ENCODE assay signal across 10 mouse cellular contexts in the genomic region with DNA sequence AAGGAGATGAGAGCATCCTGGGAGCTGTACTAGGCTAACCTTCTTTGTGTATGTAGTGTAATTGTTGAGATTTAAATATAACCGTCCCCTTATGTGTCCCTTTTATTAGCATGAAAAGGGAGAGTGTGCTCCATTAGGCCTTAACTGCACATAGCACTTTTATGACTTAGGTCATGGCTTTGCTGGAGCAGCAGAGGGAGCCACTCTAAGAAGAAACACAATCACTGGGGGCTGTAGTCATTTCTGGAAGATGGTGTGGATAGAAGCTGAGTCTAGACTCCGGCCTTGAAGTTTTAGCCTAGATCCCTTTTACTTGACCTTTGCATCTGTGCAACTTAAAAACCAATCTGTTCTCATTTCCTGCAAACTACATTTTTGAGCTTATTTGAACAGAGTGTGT. TPM values are rescaled to one million over a fixed set of nuclear protein-coding genes. Genes with fewer than 3 reads are reported as not detected.
A peak's percentile ranks its signal among the peaks of the same experiment; 100 is the strongest.
DNase-seq lines count a peak whose midpoint lies in the region; ATAC-seq and TF ChIP-seq lines count a peak whose summit lies in the region.
"Had no signal": no experiment of that assay in that cellular context is flagged by ENCODE, and none has a peak within 500 bp of the region (broad histone marks: within the 10 kb centered on the region; RNA-seq: fewer than 3 reads in every experiment).

No protein-coding gene starts in this region.

- peaks cover 13% of the 10 kb centered on the region; the same call in 1 of the 2 replicates for H3K4me1 ChIP-seq in cerebellum, adult 2 months (ENCODE audit: control insufficient read depth, insufficient read depth, low read length)
- peaks cover 9% of the 10 kb centered on the region for H3K4me1 ChIP-seq in midbrain, embryonic 16.5 days (ENCODE audit: control insufficient read depth, insufficient read depth, low read length)

- H3K9ac ChIP-seq in midbrain, embryonic 16.5 days (ENCODE audit: low read depth, low read length), result no peak overlapping the region
- H3K9ac ChIP-seq: forebrain, embryonic 13.5 days had no signal

- no peaks in the 10 kb centered on the region for H3K27me3 ChIP-seq in cerebellum, adult 2 months (ENCODE audit: control insufficient read depth, insufficient read depth, low read length)
- H3K27me3 ChIP-seq in midbrain, embryonic 16.5 days (ENCODE audit: control insufficient read depth, insufficient read depth, low read depth, low read length), result no peaks in the 10 kb centered on the region

- ATAC-seq in cerebellum, adult (ENCODE audit: insufficient number of reproducible peaks, low FRiP score, low TSS enrichment), result no peak
- ATAC-seq in midbrain, embryonic 16.5 days, result no peak
- ATAC-seq: forebrain, embryonic 13.5 days had no signal

- H3K9me3 ChIP-seq in midbrain, embryonic 16.5 days (replicated peaks; ENCODE audit: control insufficient read depth, low read length, poor library complexity, severe bottlenecking), result no peaks in the 10 kb centered on the region
- H3K9me3 ChIP-seq: forebrain, embryonic 13.5 days had no signal

- TF ChIP-seq POLR2A in cerebellum, adult 2 months (IDR thresholded peaks at IDR 0.05; ENCODE audit: borderline replicate concordance, insufficient read depth, low read length), result no peak

- no peak overlapping the region for H3K27ac ChIP-seq in cerebellum, adult 2 months (ENCODE audit: insufficient read depth, low read length)
- H3K27ac ChIP-seq in left cerebral cortex, adult 2 months, result no peak overlapping the region
- no peak overlapping the region for H3K27ac ChIP-seq in midbrain, embryonic 16.5 days (ENCODE audit: low read length)
- H3K27ac ChIP-seq: forebrain, embryonic 13.5 days had no signal

- TF ChIP-seq CTCF in cerebellum, adult 2 months (IDR thresholded peaks at IDR 0.05; ENCODE audit: borderline replicate concordance, insufficient read depth, low read depth, low read length), result peak; percentile 47; the same call in 1 of the 2 replicates
- TF ChIP-seq CTCF in left cerebral cortex, adult 2 months (IDR thresholded peaks at IDR 0.05), result peak; percentile 60

- intact Hi-C loops in left cerebral cortex, adult 2 months (cut with DNase I), result loop anchor here (10.0 kb wide), 1 partner anchor 145 kb away; no protein-coding TSS in a partner anchor

- peak overlapping the region; percentile 43 for H3K4me2 ChIP-seq in midbrain, embryonic 16.5 days (ENCODE audit: low read length)

- DNase-seq in cerebellum, adult 2 months, result peak in 1 of 2 experiments; percentile 53
- DNase-seq in left cerebral cortex, adult 2 months (ENCODE audit: extremely low spot score in 1 of 2, low spot score in 2 of 2), result no peak
- no peak for DNase-seq in left cerebral cortex, adult 18-20 months (ENCODE audit: low spot score in 2 of 2)
- peak; percentile 52 to 60 for DNase-seq in cerebellum, postnatal 14 days
- DNase-seq in ovary, postnatal 36 days (ENCODE audit: low spot score), result no peak
- DNase-seq in thymus, postnatal 10 days (ENCODE audit: low spot score in 2 of 2), result no peak
- DNase-seq: B cell, adult 2 months had no signal

- H3K36me3 ChIP-seq in midbrain, embryonic 16.5 days (ENCODE audit: control insufficient read depth, insufficient read depth, low read length), result no peaks in the 10 kb centered on the region

- 24% methylated on average over 2 of the region's 2 CpGs for WGBS in cerebellum, adult 2 months
- 50% methylated on average over 2 of the region's 2 CpGs for WGBS in midbrain, embryonic 16.5 days

- H3K4me3 ChIP-seq in cerebellum, adult 2 months (replicated peaks; ENCODE audit: insufficient read depth, low read depth, low read length), result no peak overlapping the region
- no peak overlapping the region; the same call in 1 of the 2 replicates for H3K4me3 ChIP-seq in left cerebral cortex, adult 2 months
- H3K4me3 ChIP-seq in midbrain, embryonic 16.5 days (ENCODE audit: low read depth, low read length), result peak overlapping the region; percentile 9; the same call in 1 of the 2 replicates
- H3K4me3 ChIP-seq: forebrain, embryonic 13.5 days had no signal

RNA-seq across cellular contexts. Expression of a gene that starts 4.3 kb away (rescaled TPM):
- polyA plus RNA-seq in cerebellum, adult 2 months (2012; rRNA removed), result 19.4 and 22.8 TPM in 2 replicates
- 10 to 100 TPM; 32.3 to 34.7 TPM for total RNA-seq in left cerebral cortex, adult 2 months (2021)
- total RNA-seq in left cerebral cortex, adult 18-20 months (2021), result 10 to 100 TPM; 29.9 to 30.9 TPM
- polyA plus RNA-seq in midbrain, embryonic 16.5 days (2015; fragmentation: Nextera tagmentation; extraction: Ambion mirVana), result 10.2 and 12.3 TPM in 2 replicates

Comparison
In these comparisons a context has a peak if more than half of its experiments do, and no peak if none do; other contexts are left out.
1. DNase-seq: peak in cerebellum, postnatal 14 days (2 of 2); none in left cerebral cortex, adult 2 months (0 of 2), left cerebral cortex, adult 18-20 months (0 of 2), ovary, postnatal 36 days (single experiment) and thymus, postnatal 10 days (0 of 2).